Mouse (Mus musculus): ENCODE results near the gene Trap1a. TPM values are rescaled to one million over a fixed set of nuclear protein-coding genes. Genes with fewer than 3 reads are reported as not detected.
A peak's percentile ranks its signal among the peaks of the same experiment; 100 is the strongest.
"Not testable (repeated sequence)": the region's sequence is repeated elsewhere in the genome, so short reads cannot be mapped to it uniquely, and the experiment has no call there.

Trap1a gene
- total RNA-seq (2021): not detected

GRCm38 (mm10) chrX:139333263-139333994 lies at the start of gene Trap1a:
Gene Trap1a, plus strand, starts transcription at chrX:139333683.
- intact Hi-C loops (cut with DNase I): no loop called here
- no peak for DNase-seq (ENCODE audit: extremely low spot score in 1 of 2, low spot score in 2 of 2)

- DNase-seq (ENCODE audit: extremely low spot score in 1 of 2, low spot score in 2 of 2): no peak
- intact Hi-C loops (cut with DNase I): no loop called here
Measured at GRCm38 (mm10) chrX:139293114-139293513, 40.4 kb upstream of the Trap1a start.

GRCm38 (mm10) chrX:139295325-139295724 lies 38.2 kb upstream of the Trap1a start:
- intact Hi-C loops (cut with DNase I): no loop called here
- no peak for DNase-seq (ENCODE audit: extremely low spot score in 1 of 2, low spot score in 2 of 2)

GRCm38 (mm10) chrX:139317356-139317755 lies 16.1 kb upstream of the Trap1a start:
- DNase-seq (ENCODE audit: extremely low spot score in 1 of 2, low spot score in 2 of 2); intact Hi-C loops (cut with DNase I): not testable (repeated sequence)

- intact Hi-C loops (cut with DNase I): no loop called here
- DNase-seq (ENCODE audit: extremely low spot score in 1 of 2, low spot score in 2 of 2): no peak
Measured at GRCm38 (mm10) chrX:139332583-139332982, 900 bp upstream of the Trap1a start.

GRCm38 (mm10) chrX:139334504-139335418 lies 1.3 kb downstream of the Trap1a start:
- DNase-seq (ENCODE audit: extremely low spot score in 1 of 2, low spot score in 2 of 2): no peak
- intact Hi-C loops (cut with DNase I): no loop called here

- intact Hi-C loops (cut with DNase I): no loop called here
- DNase-seq (ENCODE audit: extremely low spot score in 1 of 2, low spot score in 2 of 2): no peak
Measured at GRCm38 (mm10) chrX:139335419-139336074, 2.1 kb downstream of the Trap1a start.

GRCm38 (mm10) chrX:139339553-139339952 lies 6.1 kb downstream of the Trap1a start:
- intact Hi-C loops (cut with DNase I): no loop called here
- no peak for DNase-seq (ENCODE audit: extremely low spot score in 1 of 2, low spot score in 2 of 2)

- no peak for DNase-seq (ENCODE audit: extremely low spot score in 1 of 2, low spot score in 2 of 2)
- intact Hi-C loops (cut with DNase I): no loop called here
Measured at GRCm38 (mm10) chrX:139341185-139341584, 7.7 kb downstream of the Trap1a start.

GRCm38 (mm10) chrX:139352192-139352772 lies 18.8 kb downstream of the Trap1a start:
- no peak for DNase-seq (ENCODE audit: extremely low spot score in 1 of 2, low spot score in 2 of 2)

GRCm38 (mm10) chrX:139357639-139358260 lies 24.3 kb downstream of the Trap1a start:
- intact Hi-C loops (cut with DNase I): loop anchor here (10.0 kb wide), 1 partner anchor 343 kb away; no protein-coding TSS in a partner anchor
- DNase-seq (ENCODE audit: extremely low spot score in 1 of 2, low spot score in 2 of 2): no peak

More at GRCm38 (mm10) chrX:139352192-139352772, 18.8 kb downstream of the Trap1a start:
- intact Hi-C loops (cut with DNase I): loop anchor here (10.0 kb wide), 1 partner anchor 337 kb away; no protein-coding TSS in a partner anchor

- no peak for DNase-seq (ENCODE audit: extremely low spot score in 1 of 2, low spot score in 2 of 2)
- intact Hi-C loops (cut with DNase I): loop anchor here (10.0 kb wide), 1 partner anchor 344 kb away; no protein-coding TSS in a partner anchor
Measured at GRCm38 (mm10) chrX:139358361-139358760, 24.9 kb downstream of the Trap1a start.

GRCm38 (mm10) chrX:139366837-139367528 lies 33.5 kb downstream of the Trap1a start:
- no peak for DNase-seq (ENCODE audit: extremely low spot score in 1 of 2, low spot score in 2 of 2)
- intact Hi-C loops (cut with DNase I): no loop called here

GRCm38 (mm10) chrX:139367529-139367908 lies 34.0 kb downstream of the Trap1a start:
- intact Hi-C loops (cut with DNase I): no loop called here

GRCm38 (mm10) chrX:139369122-139369521 lies 35.6 kb downstream of the Trap1a start:
- intact Hi-C loops (cut with DNase I): no loop called here
- no peak for DNase-seq (ENCODE audit: extremely low spot score in 1 of 2, low spot score in 2 of 2)

More at GRCm38 (mm10) chrX:139367529-139367908, 34.0 kb downstream of the Trap1a start:
- no peak for DNase-seq (ENCODE audit: extremely low spot score in 1 of 2, low spot score in 2 of 2)

- intact Hi-C loops (cut with DNase I): loop anchor here (5.0 to 10.0 kb wide), 2 partner anchors 392 to 460 kb away; no protein-coding TSS in a partner anchor
- peak in 1 of 2 experiments; percentile 5 for DNase-seq (ENCODE audit: extremely low spot score in 1 of 2, low spot score in 2 of 2)
Measured at GRCm38 (mm10) chrX:139372665-139373064, 39.2 kb downstream of the Trap1a start.

Measured in left cerebral cortex, postnatal 10 days (tissue).